Mouse (Mus musculus) adrenal gland, postnatal 4 days (tissue): ENCODE data around the gene Mettl8. TPM values are rescaled to one million over a fixed set of nuclear protein-coding genes. Genes with fewer than 3 reads are reported as not detected.

Experiments
- DNase-seq, 2 experiments: peaks; one replicate each; pipeline ENCODE4 v3.0.0; 2021 to 2022; ENCODE audit warnings: low spot score in 2 of 2, mixed read lengths in 2 of 2
- total RNA-seq, 2 experiments: library from RNA; stranded (reverse); gene quantifications; 2 replicates each; pipeline ENCODE4 v1.2.3; 2021

Mettl8 gene
- total RNA-seq, 2 experiments from 2014 or later = 15.7 to 17.9 TPM

- no peak for DNase-seq
Observed at GRCm38 (mm10) chr2:70990196-70990595, 65.2 kb downstream of the Mettl8 start.

GRCm38 (mm10) chr2:70989201-70990191 lies 65.9 kb downstream of the Mettl8 start:
- no peak for DNase-seq

- no peak for DNase-seq
Observed at GRCm38 (mm10) chr2:70978271-70978670, 77.1 kb downstream of the Mettl8 start.

- DNase-seq = no peak
Observed at GRCm38 (mm10) chr2:70974769-70975168, 80.6 kb downstream of the Mettl8 start.

- DNase-seq = no peak
Observed at GRCm38 (mm10) chr2:70972795-70973518, 82.4 kb downstream of the Mettl8 start.

GRCm38 (mm10) chr2:70970158-70970741 lies 85.1 kb downstream of the Mettl8 start:
- DNase-seq = no peak

- DNase-seq = no peak
Observed at GRCm38 (mm10) chr2:70968305-70968704, 87.1 kb downstream of the Mettl8 start.

GRCm38 (mm10) chr2:70967216-70967615 lies 88.2 kb downstream of the Mettl8 start:
- no peak for DNase-seq

GRCm38 (mm10) chr2:70964809-70965208 lies 90.6 kb downstream of the Mettl8 start:
- no peak for DNase-seq

- no peak for DNase-seq
Observed at GRCm38 (mm10) chr2:70962921-70963320, 92.5 kb downstream of the Mettl8 start.

GRCm38 (mm10) chr2:70961086-70961941 lies 94.1 kb downstream of the Mettl8 start:
- no peak for DNase-seq

GRCm38 (mm10) chr2:70960090-70960489 lies 95.3 kb downstream of the Mettl8 start:
- DNase-seq = no peak

- DNase-seq = no peak
Observed at GRCm38 (mm10) chr2:70959337-70959736, 96.0 kb downstream of the Mettl8 start.

GRCm38 (mm10) chr2:70958536-70958935 lies 96.8 kb downstream of the Mettl8 start:
- no peak for DNase-seq

GRCm38 (mm10) chr2:70953616-70954015 lies 101.8 kb downstream of the Mettl8 start:
- no peak for DNase-seq

GRCm38 (mm10) chr2:70951944-70952343 lies 103.4 kb downstream of the Mettl8 start:
- no peak for DNase-seq

GRCm38 (mm10) chr2:70944511-70945305 lies 110.7 kb downstream of the Mettl8 start:
- DNase-seq = no peak

GRCm38 (mm10) chr2:70940826-70941225 lies 114.6 kb downstream of the Mettl8 start:
- DNase-seq = no peak

GRCm38 (mm10) chr2:70938844-70939494 lies 116.4 kb downstream of the Mettl8 start:
- no peak for DNase-seq
